Mouse (Mus musculus) E14TG2a.4 (cell line): ENCODE data around the gene Ppif.

Experiments used
- CTCF ChIP-seq: conservative IDR thresholded peaks from 2 replicates; pipeline ENCODE4 v1.5.1; 2014; ENCODE audit warnings: low read length
- NANOG ChIP-seq: IDR thresholded peaks from 2 replicates; pipeline ENCODE4 v1.6.1; 2014; ENCODE audit warnings: borderline replicate concordance, low read length, mixed read lengths
- POU5F1 ChIP-seq: IDR thresholded peaks from 2 replicates; pipeline ENCODE4 v1.6.1; 2014; ENCODE audit warnings: low read length, borderline replicate concordance

- peak; percentile 32 for TF ChIP-seq CTCF
- no peak for TF ChIP-seq POU5F1
- no peak for TF ChIP-seq NANOG
These were observed 33.3 kb upstream of the Ppif start for GRCm38 (mm10) chr14:25660661-25661060.
